Mouse (Mus musculus): ENCODE measurements around the gene Pacsin1.

The Pacsin1 gene

DNA sequence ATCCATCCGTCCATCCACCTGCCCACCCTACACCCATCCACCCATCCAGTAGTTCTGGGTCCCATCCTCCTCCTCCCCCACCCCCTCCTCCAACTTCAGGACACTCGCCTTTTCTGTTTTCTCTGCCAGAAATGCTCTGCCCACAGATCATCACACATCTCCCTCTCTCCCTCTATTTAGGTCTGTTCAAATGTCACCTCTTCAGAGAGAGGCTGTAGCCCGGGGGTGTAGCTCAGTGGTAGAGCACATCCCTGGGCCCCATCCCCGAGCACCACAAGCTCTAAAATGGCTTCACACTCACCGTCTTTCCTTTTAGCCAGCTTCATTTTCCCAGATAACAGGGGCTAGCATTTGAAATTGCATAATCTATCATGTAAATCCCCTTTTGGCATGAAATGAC is 22.4 kb downstream of the Pacsin1 start:
- in situ Hi-C loops (cut with MboI): no loop called here

DNA sequence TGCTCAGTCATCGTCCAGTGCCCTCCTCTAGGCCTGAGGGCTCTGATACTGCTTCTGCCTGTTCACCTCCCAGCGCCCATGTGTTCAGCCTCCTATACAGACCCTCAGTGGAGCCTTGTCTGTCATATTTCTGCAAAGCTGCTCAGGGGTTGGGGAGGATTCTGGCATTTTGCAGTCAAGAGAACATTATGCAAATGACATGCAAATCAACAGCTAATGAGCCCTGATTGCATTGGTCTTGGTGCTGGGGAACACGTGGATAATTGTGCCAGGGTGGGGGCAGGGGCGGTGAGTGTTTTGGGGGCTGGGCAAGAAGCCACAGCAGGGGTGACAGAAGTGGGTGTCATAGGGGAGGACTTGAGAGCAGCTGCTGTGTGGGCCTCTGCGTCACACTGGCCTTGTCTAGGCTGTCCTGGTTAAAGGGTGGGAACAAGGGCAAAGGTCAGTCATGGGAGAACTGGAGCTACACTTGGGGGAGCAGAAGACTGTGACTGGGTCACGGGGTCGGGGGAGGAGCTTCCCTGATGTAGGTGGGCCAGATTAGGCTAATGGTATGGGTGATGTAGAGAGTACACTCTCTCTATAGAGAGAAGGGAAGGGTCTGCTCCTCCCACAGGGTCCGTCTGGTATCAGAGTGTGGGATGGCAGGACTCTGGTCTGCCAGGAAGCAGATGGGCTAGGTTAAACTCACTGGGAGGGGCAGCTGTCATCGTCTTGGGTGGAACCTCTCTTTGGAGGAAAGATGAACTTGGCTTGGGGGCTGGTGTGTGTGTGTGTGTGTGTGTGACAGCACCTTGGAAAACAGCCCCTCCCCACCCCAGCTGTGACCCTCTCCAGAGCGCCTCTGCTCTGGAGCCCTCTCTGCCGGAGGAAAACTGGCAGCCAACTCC is 23.9 kb downstream of the Pacsin1 start:
- in situ Hi-C loops (cut with MboI): no loop called here

DNA sequence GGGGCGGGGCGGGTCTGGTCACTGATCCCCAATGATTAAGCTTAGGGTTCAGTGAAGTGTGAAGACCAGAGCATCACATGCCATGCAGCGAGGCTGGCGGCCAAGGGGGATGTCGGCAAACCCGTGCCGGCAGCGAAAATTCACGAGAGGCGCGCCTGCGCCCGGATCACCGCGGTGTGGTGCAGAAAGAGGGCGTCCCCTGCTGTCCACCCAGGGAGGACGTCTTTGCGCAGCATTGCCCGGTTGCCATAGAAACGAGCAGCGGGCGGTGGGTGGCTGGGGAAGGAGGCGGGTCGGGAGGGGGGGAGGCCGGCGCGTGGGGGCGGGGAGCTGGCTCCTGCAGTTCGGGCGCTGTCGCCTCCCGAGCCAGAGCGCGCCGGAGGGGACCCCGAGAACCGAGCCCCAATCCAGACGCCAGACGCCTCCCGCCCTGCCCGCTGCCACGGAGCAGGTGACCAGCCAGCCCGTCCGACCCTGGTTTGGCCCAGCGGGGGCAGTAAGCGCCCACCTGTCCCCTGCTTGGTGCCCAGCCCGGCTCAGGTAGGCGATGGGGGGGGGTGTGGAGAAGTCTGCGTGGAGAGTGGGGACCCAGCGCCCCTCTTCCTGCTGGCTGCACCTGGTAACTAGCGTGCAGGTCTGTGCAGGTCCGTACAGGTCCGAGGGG is 29.7 kb downstream of the Pacsin1 start:
- in situ Hi-C loops (cut with MboI): no loop called here

DNA sequence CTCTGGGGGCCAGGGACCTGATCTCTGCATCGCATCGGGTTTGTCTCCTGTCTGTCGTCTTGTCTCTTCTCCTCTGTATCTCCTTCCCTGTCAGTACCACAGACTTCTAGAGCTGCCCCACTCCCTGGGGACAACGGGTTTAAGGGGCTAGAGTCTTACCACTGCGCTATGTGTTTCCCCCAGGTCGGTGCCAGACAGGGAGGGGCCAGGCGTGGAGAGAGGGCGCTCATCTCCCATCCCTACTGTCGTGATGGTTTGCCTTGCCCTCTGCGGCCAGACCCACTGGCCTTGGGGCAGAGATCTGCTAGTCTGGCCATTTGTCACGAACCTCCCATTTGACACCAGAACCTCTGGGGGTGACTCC is 30.2 kb downstream of the Pacsin1 start:
- in situ Hi-C loops (cut with MboI): no loop called here

DNA sequence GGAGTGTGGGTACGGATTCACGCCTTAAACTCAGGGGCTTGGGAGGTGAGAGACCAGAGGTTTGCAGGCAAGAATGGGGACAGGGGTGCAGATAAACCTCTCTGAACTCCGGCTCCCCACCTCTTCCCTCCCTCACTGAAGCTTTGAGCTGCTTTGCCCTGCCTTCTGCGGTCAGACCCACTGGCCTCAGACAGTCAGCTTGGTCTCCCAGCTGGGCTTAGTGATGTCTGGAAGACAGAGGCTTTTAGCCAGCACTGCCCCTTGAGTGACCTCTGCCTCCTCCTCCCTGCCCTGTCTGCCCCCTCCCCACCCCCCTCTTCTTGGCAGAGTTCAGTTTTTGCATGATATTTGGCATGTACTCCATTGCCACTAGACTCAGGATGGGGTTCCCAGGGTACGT is 31.1 kb downstream of the Pacsin1 start:
- in situ Hi-C loops (cut with MboI): no loop called here

DNA sequence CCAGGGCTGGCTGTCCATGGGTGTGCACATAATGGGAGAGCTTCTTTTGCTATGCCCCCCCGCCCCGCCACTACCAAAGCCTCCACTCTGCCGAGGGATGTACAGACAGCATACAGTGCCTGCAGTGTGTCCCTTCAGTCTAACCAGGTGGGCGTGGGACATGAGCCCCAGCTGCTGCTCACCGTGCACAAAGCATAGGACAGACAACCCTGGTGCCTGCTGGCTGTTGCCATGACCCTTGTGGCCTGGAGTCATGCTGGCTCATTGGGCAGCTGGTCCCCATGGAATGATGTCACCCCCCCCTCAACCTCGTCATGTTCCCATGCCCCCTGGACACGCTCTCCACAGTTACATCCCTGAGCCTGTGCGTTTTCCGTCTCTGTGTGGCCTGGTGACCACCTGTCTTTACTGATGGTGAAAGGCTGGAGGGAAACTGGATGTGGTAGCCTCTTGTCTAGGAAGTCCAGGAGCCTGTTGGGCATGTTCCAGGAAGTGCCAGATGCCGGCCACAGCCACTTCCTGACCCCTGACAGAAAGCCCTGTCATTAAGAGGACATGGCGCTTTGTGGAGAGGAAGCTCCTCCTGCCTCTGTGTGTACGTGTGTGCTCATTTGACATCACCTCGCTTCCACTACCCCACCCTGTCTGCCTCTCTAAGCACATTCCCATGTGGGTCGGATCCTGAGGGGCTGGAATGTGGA is 35.8 kb downstream of the Pacsin1 start:
- in situ Hi-C loops (cut with MboI): no loop called here

DNA sequence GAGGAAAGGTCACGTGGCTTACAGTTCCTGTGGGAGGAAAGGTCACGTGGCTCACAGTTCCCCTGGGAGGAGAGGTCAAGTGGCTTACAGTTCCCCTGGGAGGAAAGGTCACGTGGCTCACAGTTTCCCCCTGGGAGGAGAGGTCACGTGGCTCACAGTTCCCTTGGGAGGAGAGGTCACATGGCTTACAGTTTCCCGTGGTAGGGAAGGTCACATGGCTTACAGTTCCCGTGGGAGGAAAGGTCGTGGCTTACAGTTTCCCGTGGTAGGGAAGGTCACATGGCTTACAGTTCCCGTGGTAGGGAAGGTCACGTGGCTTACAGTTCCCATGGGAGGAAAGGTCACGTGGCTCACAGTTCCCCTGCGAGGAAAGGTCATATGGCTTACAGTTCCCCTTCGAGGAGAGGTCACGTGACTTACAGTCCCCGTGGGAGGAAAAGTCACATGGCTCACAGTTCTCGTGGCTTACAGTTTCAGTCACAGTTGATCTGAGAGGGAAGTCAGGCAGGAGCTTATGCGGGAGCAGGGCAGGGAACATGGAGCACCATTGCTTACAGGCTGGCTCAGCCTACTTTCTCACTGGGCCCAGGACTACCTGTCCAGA is 44.4 kb downstream of the Pacsin1 start:
- in situ Hi-C loops (cut with MboI): no loop called here

DNA sequence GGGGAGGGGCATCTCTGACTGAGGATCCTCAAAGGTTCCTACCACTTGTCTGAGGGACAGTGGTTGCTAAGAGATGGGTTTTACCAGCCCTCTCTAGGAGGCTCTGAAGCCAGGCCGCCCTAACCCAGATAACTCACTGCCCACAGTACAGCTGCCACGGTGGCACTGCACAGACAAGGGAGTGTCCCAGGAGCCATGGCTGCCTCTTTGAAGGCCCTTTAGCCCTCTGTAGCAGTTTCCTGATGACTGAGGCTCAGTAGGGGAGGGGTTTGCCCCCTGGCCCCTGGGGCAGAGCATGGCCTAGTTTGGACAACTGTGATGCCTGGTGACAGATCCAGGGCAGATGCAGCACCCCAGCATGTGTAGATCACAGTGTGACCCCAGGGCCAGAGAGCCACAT is 45.5 kb downstream of the Pacsin1 start:
- in situ Hi-C loops (cut with MboI): no loop called here

DNA sequence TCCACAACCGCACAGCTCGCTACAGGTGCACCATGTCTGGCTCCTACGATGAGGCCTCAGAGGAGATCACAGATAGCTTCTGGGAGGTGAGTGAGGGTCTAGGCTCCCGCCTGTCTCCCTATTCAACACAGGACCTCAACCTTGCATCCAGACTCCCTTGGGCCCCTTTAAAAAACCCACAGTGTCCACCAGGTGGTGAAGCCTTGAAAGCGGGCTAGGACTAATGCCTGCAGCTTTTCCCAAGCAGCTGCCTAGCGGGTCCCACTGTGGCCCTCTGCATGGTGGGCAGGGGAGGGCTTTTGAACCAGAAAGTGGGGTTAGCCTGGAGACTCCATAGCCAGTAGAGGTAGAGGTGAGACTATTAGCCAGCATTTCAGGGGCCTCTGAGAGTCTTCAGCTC is 46.5 kb downstream of the Pacsin1 start:
- in situ Hi-C loops (cut with MboI): no loop called here

DNA sequence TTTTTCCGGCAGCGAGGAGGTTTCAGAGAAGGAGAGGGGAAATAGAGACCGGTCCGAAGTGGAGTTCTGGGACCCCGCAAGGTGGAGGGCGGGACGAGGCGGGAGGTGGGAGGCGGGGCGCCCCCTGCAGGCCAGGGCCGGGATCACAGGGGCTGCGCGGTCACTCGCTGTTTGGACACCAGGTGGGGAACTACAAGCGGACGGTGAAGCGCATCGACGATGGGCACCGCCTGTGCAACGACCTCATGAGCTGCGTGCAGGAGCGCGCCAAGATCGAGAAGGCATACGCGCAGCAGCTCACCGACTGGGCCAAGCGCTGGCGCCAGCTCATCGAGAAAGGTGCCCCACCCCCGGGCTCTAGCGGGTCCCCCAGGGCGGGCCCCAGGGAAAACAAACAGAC is 47.2 kb downstream of the Pacsin1 start:
- in situ Hi-C loops (cut with MboI): no loop called here

DNA sequence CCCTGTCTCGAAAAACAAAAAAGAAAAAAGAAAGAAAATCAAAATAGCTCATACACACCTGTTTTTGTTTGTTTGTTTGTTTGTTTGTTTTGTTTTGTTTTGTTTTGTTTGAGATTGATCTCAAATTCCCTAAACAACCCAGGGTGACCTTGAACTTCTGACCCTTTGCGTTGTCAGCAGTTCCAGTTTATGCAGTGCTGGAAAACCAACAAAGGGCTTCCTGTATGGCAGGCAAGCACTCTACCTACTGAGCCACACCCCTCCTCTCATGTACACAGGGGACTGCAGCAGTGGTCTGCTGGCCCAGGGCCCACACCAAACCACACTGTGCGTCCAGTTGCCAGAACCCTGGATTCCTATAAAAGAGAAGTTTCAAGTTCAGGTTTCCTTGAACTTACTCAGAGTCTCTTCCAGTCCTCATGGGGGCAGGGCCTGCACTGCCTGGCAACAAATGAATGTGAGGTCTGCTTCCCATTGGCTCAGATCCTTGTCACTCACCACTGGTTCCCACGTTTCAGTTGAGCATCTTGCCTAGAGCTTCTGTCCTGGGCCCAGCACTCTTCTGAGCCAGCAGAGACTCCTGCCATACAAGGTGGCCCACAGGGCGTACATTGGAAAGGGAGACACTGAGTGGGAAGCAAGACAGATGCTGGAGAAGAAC is 48.8 kb downstream of the Pacsin1 start:
- in situ Hi-C loops (cut with MboI): no loop called here

DNA sequence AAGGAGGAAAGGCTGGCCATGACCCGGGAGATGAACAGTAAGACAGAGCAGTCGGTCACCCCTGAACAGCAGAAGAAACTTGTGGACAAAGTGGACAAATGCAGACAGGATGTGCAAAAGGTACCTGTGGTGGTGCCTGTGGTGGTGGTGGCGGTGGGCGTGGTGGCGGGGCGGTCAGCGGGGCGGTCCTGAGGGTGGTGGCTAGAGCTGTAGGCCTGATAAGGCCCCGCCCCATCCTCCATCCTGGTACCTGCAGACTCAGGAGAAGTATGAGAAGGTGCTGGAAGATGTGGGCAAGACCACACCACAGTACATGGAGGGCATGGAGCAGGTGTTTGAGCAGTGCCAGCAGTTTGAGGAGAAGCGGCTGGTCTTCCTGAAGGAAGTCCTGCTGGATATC is 50.4 kb downstream of the Pacsin1 start:
- in situ Hi-C loops (cut with MboI): no loop called here

DNA sequence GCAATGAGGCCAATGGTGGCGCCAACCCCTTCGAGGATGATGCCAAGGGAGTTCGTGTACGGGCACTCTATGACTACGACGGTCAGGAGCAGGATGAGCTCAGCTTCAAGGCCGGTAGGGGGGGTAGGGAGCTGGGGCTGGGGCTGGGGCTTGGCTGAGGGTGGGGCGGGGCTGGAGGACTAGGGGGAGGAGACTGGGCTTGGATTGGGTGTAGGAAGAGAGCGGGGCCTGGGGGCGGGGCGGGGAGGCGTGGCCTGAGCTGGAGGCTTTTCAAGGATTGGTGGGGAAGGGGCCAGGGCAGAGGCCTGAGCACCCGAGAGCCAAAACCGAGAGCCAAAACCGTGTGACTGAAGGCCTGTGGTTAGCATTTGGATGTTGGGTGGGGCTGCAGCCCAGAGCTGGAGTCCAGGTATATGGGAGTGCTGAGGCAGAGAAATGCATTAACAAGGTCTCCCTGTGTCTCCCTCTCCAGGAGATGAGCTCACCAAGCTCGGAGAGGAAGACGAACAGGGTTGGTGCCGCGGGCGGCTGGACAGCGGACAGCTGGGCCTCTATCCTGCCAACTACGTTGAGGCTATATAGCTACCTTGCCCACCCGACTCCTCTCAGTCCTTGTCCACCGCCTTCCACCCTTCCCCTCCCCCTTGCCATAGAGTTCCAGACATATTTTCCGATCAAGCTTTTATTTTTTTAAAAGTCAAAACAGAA is 52.8 kb downstream of the Pacsin1 start:
- in situ Hi-C loops (cut with MboI): no loop called here

DNA sequence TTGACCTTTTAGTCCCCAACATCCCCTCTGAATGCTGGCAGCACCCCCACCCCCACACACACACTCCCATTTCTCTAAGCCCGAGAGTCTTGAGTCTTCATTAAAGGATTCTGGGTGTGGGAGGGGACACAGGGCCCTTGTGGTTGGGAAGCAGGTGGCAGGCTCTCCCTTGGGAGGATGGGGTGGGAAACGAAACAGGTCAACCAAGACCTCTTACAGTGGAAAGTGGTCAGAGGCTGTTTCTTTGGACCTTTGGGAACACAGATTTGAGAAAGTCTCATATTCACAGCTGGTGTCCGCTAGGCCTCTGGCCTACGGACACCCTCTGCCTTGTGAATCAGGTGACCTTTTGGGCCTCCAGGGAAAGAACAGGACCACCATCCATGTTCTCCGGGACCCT is 54.3 kb downstream of the Pacsin1 start:
- in situ Hi-C loops (cut with MboI): no loop called here

DNA sequence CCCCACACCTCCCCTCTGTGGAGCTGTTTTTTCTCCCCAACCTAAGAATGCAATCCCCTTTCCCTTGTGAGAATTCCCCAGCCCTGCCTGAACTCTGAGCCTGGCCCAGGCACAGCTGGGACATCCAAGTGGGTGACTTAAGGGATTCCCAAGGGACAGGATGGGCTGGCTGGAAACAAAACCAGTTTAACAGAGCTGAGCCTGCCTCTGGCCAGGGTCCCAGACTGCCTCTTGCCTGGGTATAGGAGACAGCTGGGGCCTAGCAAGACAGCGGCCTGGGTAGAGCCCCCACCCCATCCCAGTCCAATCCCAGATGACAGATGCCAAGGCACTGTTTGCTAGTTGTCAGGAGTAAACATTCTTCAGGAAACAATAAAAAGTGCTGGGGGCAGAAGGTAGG is 57.5 kb downstream of the Pacsin1 start:
- in situ Hi-C loops (cut with MboI): no loop called here

DNA sequence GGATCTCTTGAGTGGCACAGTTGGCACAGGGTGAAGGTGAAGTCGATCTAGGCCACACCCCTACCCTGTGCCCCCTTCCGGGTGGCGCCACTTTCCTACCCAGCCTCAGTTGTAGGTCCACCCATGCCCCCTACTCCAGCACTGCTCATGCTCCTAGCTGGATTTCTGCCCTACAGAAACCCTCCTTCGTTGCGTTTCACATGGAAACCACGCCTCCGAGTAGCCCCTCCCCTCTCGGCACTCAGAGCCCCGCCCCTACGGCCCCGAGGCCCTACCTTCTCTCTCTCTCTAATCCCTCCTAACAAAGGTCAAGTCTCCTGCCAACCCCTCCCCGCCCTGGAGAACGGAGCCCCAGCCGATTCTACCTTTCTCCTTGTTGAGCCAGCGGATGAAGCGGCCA is 61.5 kb downstream of the Pacsin1 start:
- in situ Hi-C loops (cut with MboI): no loop called here

DNA sequence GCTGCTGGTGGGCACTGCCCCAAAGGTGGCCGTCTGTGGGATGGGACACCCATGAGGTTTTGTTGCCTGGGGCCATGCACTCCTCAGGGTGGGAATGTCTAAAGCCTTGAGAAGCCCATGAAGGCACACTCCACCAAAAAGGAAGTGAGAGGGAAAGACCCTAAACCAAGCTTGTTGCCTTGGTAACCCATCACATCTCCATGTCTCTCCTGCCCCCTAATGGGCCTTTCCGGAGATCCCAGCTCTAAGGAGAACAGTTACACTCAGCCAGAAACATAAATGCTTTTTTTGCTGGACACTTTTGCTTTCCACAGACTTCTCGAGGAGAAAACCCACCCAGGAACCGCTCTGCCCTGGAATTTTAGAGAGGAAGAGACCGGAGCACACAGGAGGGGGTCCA is 62.9 kb downstream of the Pacsin1 start:
- in situ Hi-C loops (cut with MboI): no loop called here

DNA sequence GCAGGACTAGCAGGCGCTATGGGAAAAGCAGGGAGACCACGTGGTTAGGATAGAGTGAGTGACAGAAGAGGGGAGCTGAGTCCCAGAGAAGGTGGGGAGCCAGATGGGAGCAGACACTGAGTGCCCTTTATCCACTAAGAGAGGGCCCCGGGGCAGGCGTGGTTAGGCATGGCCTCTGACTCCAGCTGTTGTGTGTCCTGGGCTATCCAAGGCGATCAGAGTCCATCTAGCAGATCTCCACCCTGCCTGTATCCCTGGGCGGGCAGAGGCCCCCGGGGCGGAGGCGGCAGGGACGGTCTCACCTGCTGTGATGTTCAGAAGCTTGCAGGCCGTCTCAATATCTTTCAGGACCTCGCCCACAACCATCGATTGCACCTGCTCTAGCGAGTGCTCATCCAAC is 64.4 kb downstream of the Pacsin1 start:
- in situ Hi-C loops (cut with MboI): no loop called here

DNA sequence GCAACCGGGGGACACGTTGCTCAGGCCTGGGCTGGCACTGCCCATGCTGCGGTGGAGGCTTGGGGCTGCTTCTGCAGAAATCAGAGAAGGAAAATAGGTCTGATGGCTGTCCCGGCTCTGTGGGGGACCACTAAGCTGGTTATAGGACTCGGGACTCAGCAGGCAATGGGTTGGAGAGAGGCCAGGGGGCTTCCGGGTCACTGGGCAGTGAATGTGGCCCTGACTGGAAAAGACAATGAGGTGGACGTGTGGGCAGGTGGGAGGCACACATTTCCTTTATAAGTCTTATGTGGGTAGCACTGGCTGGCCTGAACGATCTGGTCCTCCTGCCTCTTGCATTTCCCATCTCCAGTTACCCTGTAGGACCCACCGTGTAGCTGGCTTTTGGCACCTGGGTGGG is 65.0 kb downstream of the Pacsin1 start:
- in situ Hi-C loops (cut with MboI): no loop called here

DNA sequence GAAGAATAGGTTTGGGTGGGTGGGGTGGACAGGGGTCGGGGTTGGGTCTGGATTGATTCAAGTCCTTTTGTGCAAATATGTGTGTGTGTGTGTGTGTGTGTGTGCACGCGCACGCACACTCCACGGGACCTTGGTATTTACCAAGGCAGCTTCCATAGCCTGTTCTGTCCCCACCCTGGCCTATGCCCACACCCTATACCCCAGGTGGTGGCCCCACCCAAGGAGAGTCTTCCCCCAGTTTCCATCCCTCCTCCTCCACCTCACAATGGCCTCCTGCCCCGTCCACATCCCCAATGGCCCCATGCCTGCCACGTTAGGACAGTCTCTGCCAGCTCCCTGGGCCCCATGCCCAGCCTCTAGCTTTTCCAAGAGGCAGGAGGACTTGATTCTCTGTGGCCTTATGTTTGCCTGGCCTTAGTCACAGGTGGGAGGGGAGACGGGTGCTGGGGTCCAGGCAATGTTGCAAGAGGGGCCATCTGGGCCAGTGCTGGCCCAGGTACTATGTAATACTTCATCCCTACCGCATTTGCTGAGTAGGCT is 65.9 kb downstream of the Pacsin1 start:
- in situ Hi-C loops (cut with MboI): no loop called here

DNA sequence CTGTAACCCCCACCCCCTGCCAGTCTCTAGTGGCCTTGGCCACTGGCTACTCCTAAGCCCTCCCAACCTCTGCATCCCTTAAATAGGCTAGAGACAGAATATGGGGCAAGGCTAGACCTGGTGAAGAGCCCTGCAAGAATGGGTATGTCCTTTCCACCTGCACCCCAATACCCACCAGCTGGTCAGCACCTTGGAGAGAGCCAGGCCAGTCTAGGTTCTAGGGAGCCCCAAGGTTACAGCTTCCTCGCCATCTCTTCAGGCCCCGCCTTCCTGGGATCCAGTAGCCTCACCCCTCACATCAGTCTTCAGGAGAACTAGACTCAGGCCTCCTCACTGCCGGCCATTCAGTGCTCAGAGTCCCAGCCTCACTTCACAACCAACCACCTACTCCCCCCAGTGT is 69.0 kb downstream of the Pacsin1 start:
- in situ Hi-C loops (cut with MboI): no loop called here
